Mouse (Mus musculus) heart, postnatal 0 days (tissue): ENCODE data around the gene Cntrl.

ENCODE experiments used
- CTCF ChIP-seq: IDR thresholded peaks from 2 replicates; pipeline ENCODE4 v1.5.1; 2016; ENCODE audit warnings: antibody characterized with exemption, control low read depth, low read depth
- EP300 ChIP-seq: IDR thresholded peaks from 2 replicates; pipeline ENCODE4 v1.6.1; 2016; ENCODE audit warnings: antibody characterized with exemption, low read depth

DNA sequence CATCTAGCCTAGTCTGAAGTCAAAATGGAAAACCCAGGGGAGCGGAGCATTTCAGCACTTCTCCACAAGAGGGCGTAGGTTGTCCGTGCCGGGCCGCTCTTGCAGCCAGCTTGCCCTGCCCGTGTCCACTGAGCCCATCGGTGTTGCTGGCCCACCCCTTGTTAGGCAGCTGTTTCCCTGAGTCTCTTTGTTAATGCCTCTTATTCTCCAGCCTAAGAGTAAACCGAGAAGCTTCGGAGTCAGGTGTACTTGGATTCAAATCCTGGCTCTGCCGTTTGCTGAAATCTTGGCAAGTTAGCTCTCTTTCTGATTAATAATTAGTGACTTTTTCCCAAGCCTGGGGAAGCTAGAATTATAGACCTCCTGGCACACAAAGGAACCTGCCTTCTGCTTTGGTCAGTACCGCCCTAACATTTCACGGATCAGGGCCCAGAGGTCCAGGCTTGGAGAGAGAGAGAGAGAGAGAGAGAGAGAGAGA lies 105.6 kb downstream of the Cntrl start:
- TF ChIP-seq CTCF (peak; percentile 95), EP300 (no peak)
